Mouse (Mus musculus): ENCODE results near the gene Cdc42. TPM values are rescaled to one million over a fixed set of nuclear protein-coding genes. Genes with fewer than 3 reads are reported as not detected.

Cdc42 gene
- polyA plus RNA-seq, 1 experiment from 2014 or later: 529 TPM

GRCm38 (mm10) chr4:137356674-137357510 lies 628 bp downstream of the Cdc42 start:
- H3K9me3 ChIP-seq (ENCODE audit: control insufficient read depth, low read length): no peaks in the 10 kb centered on the region
- no peaks in the 10 kb centered on the region for H3K36me3 ChIP-seq (ENCODE audit: control insufficient read depth, insufficient read depth, low read length)
- ATAC-seq (ENCODE audit: insufficient number of reproducible peaks, insufficient read depth, low FRiP score, low read depth): peak; percentile 79
- WGBS: under 1% methylated on average over 44 of the region's 90 CpGs
- no peaks in the 10 kb centered on the region for H3K27me3 ChIP-seq (ENCODE audit: control insufficient read depth, insufficient read depth, low read length)
- peak overlapping the region; percentile 99 for H3K9ac ChIP-seq (ENCODE audit: low read length)
- H3K27ac ChIP-seq (replicated peaks in 1 of 2; ENCODE audit: control insufficient read depth in 1 of 2, insufficient read depth in 1 of 2, low read depth in 2 of 2, low read length in 2 of 2): peak overlapping the region; percentile 87 to 97
- H3K4me1 ChIP-seq (ENCODE audit: control insufficient read depth in 2 of 2, insufficient read depth in 2 of 2, low read length in 2 of 2): peaks cover 5 to 41% of the 10 kb centered on the region in 2 experiments
- peak overlapping the region; percentile 86 to 99 for H3K4me3 ChIP-seq (ENCODE audit: control insufficient read depth in 1 of 2, insufficient read depth in 1 of 2, low read depth in 1 of 2, low read length in 2 of 2)
- H3K4me2 ChIP-seq (ENCODE audit: low read length): peak overlapping the region; percentile 73

- no peak for ATAC-seq (ENCODE audit: insufficient number of reproducible peaks, insufficient read depth, low FRiP score, low read depth)
- Histone ChIP-seq H3K9ac (ENCODE audit: low read length) (no peak overlapping the region), H3K4me1 (ENCODE audit: control insufficient read depth in 2 of 2, insufficient read depth in 2 of 2, low read length in 2 of 2) (peaks cover 2 to 50% of the 10 kb centered on the region in 2 experiments; a peak in 3 of 4 replicates), H3K9me3 (ENCODE audit: control insufficient read depth, low read length) (no peaks in the 10 kb centered on the region), H3K27me3 (ENCODE audit: control insufficient read depth, insufficient read depth, low read length) (no peaks in the 10 kb centered on the region), H3K4me3 (ENCODE audit: control insufficient read depth in 1 of 2, insufficient read depth in 1 of 2, low read depth in 1 of 2, low read length in 2 of 2) (no peak overlapping the region), H3K4me2 (ENCODE audit: low read length) (no peak overlapping the region), H3K36me3 (ENCODE audit: control insufficient read depth, insufficient read depth, low read length) (peaks cover 29% of the 10 kb centered on the region; the same call in 1 of the 2 replicates), H3K27ac (replicated peaks in 1 of 2; ENCODE audit: control insufficient read depth in 1 of 2, insufficient read depth in 1 of 2, low read depth in 2 of 2, low read length in 2 of 2) (no peak overlapping the region)
Measured at GRCm38 (mm10) chr4:137350627-137351026, 6.9 kb downstream of the Cdc42 start.

- H3K4me3 ChIP-seq (ENCODE audit: control insufficient read depth in 1 of 2, insufficient read depth in 1 of 2, low read depth in 1 of 2, low read length in 2 of 2): no peak overlapping the region
- peaks cover 44% of the 10 kb centered on the region for H3K36me3 ChIP-seq (ENCODE audit: control insufficient read depth, insufficient read depth, low read length)
- no peak overlapping the region for H3K4me2 ChIP-seq (ENCODE audit: low read length)
- WGBS: 87% methylated on average over 1 of the region's 1 CpGs
- H3K9ac ChIP-seq (ENCODE audit: low read length): no peak overlapping the region
- no peak for ATAC-seq (ENCODE audit: insufficient number of reproducible peaks, insufficient read depth, low FRiP score, low read depth)
- H3K27me3 ChIP-seq (ENCODE audit: control insufficient read depth, insufficient read depth, low read length): no peaks in the 10 kb centered on the region
- peaks cover 0 to 28% of the 10 kb centered on the region in 2 experiments; a peak in 3 of 4 replicates for H3K4me1 ChIP-seq (ENCODE audit: control insufficient read depth in 2 of 2, insufficient read depth in 2 of 2, low read length in 2 of 2)
- no peaks in the 10 kb centered on the region for H3K9me3 ChIP-seq (ENCODE audit: control insufficient read depth, low read length)
- H3K27ac ChIP-seq (replicated peaks in 1 of 2; ENCODE audit: control insufficient read depth in 1 of 2, insufficient read depth in 1 of 2, low read depth in 2 of 2, low read length in 2 of 2): no peak overlapping the region
Measured at GRCm38 (mm10) chr4:137345790-137346189, 11.7 kb downstream of the Cdc42 start.

- H3K4me2 ChIP-seq (ENCODE audit: low read length): no peak overlapping the region
- 90% methylated on average over 2 of the region's 2 CpGs for WGBS
- no peak overlapping the region for H3K27ac ChIP-seq (replicated peaks in 1 of 2; ENCODE audit: control insufficient read depth in 1 of 2, insufficient read depth in 1 of 2, low read depth in 2 of 2, low read length in 2 of 2)
- H3K9ac ChIP-seq (ENCODE audit: low read length): no peak overlapping the region
- no peaks in the 10 kb centered on the region for H3K9me3 ChIP-seq (ENCODE audit: control insufficient read depth, low read length)
- H3K36me3 ChIP-seq (ENCODE audit: control insufficient read depth, insufficient read depth, low read length): peaks cover 44% of the 10 kb centered on the region
- no peak overlapping the region for H3K4me3 ChIP-seq (ENCODE audit: control insufficient read depth in 1 of 2, insufficient read depth in 1 of 2, low read depth in 1 of 2, low read length in 2 of 2)
- peaks cover 0 to 28% of the 10 kb centered on the region in 2 experiments; a peak in 3 of 4 replicates for H3K4me1 ChIP-seq (ENCODE audit: control insufficient read depth in 2 of 2, insufficient read depth in 2 of 2, low read length in 2 of 2)
- H3K27me3 ChIP-seq (ENCODE audit: control insufficient read depth, insufficient read depth, low read length): no peaks in the 10 kb centered on the region
- ATAC-seq (ENCODE audit: insufficient number of reproducible peaks, insufficient read depth, low FRiP score, low read depth): no peak
Measured at GRCm38 (mm10) chr4:137345112-137345511, 12.4 kb downstream of the Cdc42 start.

GRCm38 (mm10) chr4:137342816-137343215 lies 14.7 kb downstream of the Cdc42 start:
- H3K4me1 ChIP-seq (ENCODE audit: control insufficient read depth in 2 of 2, insufficient read depth in 2 of 2, low read length in 2 of 2): peaks cover 0 to 37% of the 10 kb centered on the region in 2 experiments; a peak in 3 of 4 replicates
- peaks cover 40% of the 10 kb centered on the region for H3K36me3 ChIP-seq (ENCODE audit: control insufficient read depth, insufficient read depth, low read length)
- H3K4me3 ChIP-seq (ENCODE audit: control insufficient read depth in 1 of 2, insufficient read depth in 1 of 2, low read depth in 1 of 2, low read length in 2 of 2): no peak overlapping the region
- no peak for ATAC-seq (ENCODE audit: insufficient number of reproducible peaks, insufficient read depth, low FRiP score, low read depth)
- H3K9ac ChIP-seq (ENCODE audit: low read length): no peak overlapping the region
- no peaks in the 10 kb centered on the region for H3K9me3 ChIP-seq (ENCODE audit: control insufficient read depth, low read length)
- no peak overlapping the region for H3K4me2 ChIP-seq (ENCODE audit: low read length)
- H3K27ac ChIP-seq (replicated peaks in 1 of 2; ENCODE audit: control insufficient read depth in 1 of 2, insufficient read depth in 1 of 2, low read depth in 2 of 2, low read length in 2 of 2): no peak overlapping the region
- H3K27me3 ChIP-seq (ENCODE audit: control insufficient read depth, insufficient read depth, low read length): no peaks in the 10 kb centered on the region
- 90% methylated on average over 1 of the region's 1 CpGs for WGBS

GRCm38 (mm10) chr4:137339415-137339814 lies 18.1 kb downstream of the Cdc42 start:
- H3K27ac ChIP-seq (replicated peaks in 1 of 2; ENCODE audit: control insufficient read depth in 1 of 2, insufficient read depth in 1 of 2, low read depth in 2 of 2, low read length in 2 of 2): no peak overlapping the region
- no peaks in the 10 kb centered on the region for H3K9me3 ChIP-seq (ENCODE audit: control insufficient read depth, low read length)
- no peak overlapping the region for H3K4me2 ChIP-seq (ENCODE audit: low read length)
- peaks cover 25% of the 10 kb centered on the region for H3K36me3 ChIP-seq (ENCODE audit: control insufficient read depth, insufficient read depth, low read length)
- H3K4me1 ChIP-seq (ENCODE audit: control insufficient read depth in 2 of 2, insufficient read depth in 2 of 2, low read length in 2 of 2): peaks cover 0 to 44% of the 10 kb centered on the region in 2 experiments; a peak in 3 of 4 replicates
- WGBS: 62% methylated on average over 1 of the region's 1 CpGs
- H3K9ac ChIP-seq (ENCODE audit: low read length): no peak overlapping the region
- H3K27me3 ChIP-seq (ENCODE audit: control insufficient read depth, insufficient read depth, low read length): no peaks in the 10 kb centered on the region
- no peak for ATAC-seq (ENCODE audit: insufficient number of reproducible peaks, insufficient read depth, low FRiP score, low read depth)
- no peak overlapping the region for H3K4me3 ChIP-seq (ENCODE audit: control insufficient read depth in 1 of 2, insufficient read depth in 1 of 2, low read depth in 1 of 2, low read length in 2 of 2)

GRCm38 (mm10) chr4:137336468-137336867 lies 21.1 kb downstream of the Cdc42 start:
- 80% methylated on average over 5 of the region's 5 CpGs for WGBS
- ATAC-seq (ENCODE audit: insufficient number of reproducible peaks, insufficient read depth, low FRiP score, low read depth): no peak

More at GRCm38 (mm10) chr4:137336468-137336867, 21.1 kb downstream of the Cdc42 start:
- Histone ChIP-seq H3K9ac (ENCODE audit: low read length) (no peak overlapping the region), H3K27ac (replicated peaks in 1 of 2; ENCODE audit: control insufficient read depth in 1 of 2, insufficient read depth in 1 of 2, low read depth in 2 of 2, low read length in 2 of 2) (0 out of 4 replicates have a peak overlapping the region, but pooled peaks of 1 of the 2 experiments have one; percentile 24), H3K27me3 (ENCODE audit: control insufficient read depth, insufficient read depth, low read length) (no peaks in the 10 kb centered on the region), H3K4me2 (ENCODE audit: low read length) (no peak overlapping the region), H3K4me3 (ENCODE audit: control insufficient read depth in 1 of 2, insufficient read depth in 1 of 2, low read depth in 1 of 2, low read length in 2 of 2) (no peak overlapping the region), H3K36me3 (ENCODE audit: control insufficient read depth, insufficient read depth, low read length) (peaks cover 48% of the 10 kb centered on the region), H3K4me1 (ENCODE audit: control insufficient read depth in 2 of 2, insufficient read depth in 2 of 2, low read length in 2 of 2) (peaks cover 0 to 34% of the 10 kb centered on the region in 2 experiments; a peak in 2 of 4 replicates), H3K9me3 (ENCODE audit: control insufficient read depth, low read length) (no peaks in the 10 kb centered on the region)
